Comparison of ENCODE assay signal across 11 mouse cellular contexts in genomic region chr10:126934561-126934960, GRCm38 (mm10). TPM values are rescaled to one million over a fixed set of nuclear protein-coding genes. Genes with fewer than 3 reads are reported as not detected.
DNase-seq lines count a peak whose midpoint lies in the region; ATAC-seq and TF ChIP-seq lines count a peak whose summit lies in the region.
"Had no signal": no experiment of that assay in that cellular context is flagged by ENCODE, and none has a peak within 500 bp of the region (broad histone marks: within the 10 kb centered on the region; RNA-seq: fewer than 3 reads in every experiment).

No protein-coding gene starts in this region.

- DNase-seq in kidney, postnatal 4 days, result no peak
- no peak for DNase-seq in intestine, embryonic 14.5 days (ENCODE audit: low spot score)
- DNase-seq in testis, postnatal 10 days (ENCODE audit: low spot score), result no peak
- no peak for DNase-seq in thymus, postnatal 0 days (ENCODE audit: low spot score)
- DNase-seq: adrenal gland, postnatal 10 days; kidney, postnatal 36 days; liver, postnatal 0 days had no signal

- no peak for TF ChIP-seq POLR2A in small intestine, adult 2 months (IDR thresholded peaks at IDR 0.05; ENCODE audit: low read depth, low read length)

- no peak overlapping the region for H3K4me3 ChIP-seq in kidney, embryonic 14.5 days (ENCODE audit: low read length)
- no peak overlapping the region for H3K4me3 ChIP-seq in embryonic facial prominence, embryonic 12.5 days
- no peak overlapping the region for H3K4me3 ChIP-seq in intestine, embryonic 14.5 days (ENCODE audit: low read depth, low read length)
- H3K4me3 ChIP-seq in small intestine, adult 2 months (ENCODE audit: low read depth, low read length), result peak overlapping the region; percentile 56
- H3K4me3 ChIP-seq: forebrain, embryonic 13.5 days had no signal

- TF ChIP-seq CTCF in small intestine, adult 2 months (IDR thresholded peaks at IDR 0.05; ENCODE audit: extremely low read depth, insufficient read length, insufficient replicate concordance, low read depth, low read length), result no peak

- H3K4me2 ChIP-seq in kidney, embryonic 14.5 days (replicated peaks; ENCODE audit: low read depth, low read length), result no peak overlapping the region
- no peak overlapping the region for H3K4me2 ChIP-seq in embryonic facial prominence, embryonic 12.5 days (replicated peaks)
- no peak overlapping the region for H3K4me2 ChIP-seq in intestine, embryonic 14.5 days (ENCODE audit: low read length)
- H3K4me2 ChIP-seq: forebrain, embryonic 13.5 days had no signal

- H3K36me3 ChIP-seq in kidney, embryonic 14.5 days (ENCODE audit: control insufficient read depth, insufficient read depth, low read length), result no peaks in the 10 kb centered on the region
- no peaks in the 10 kb centered on the region for H3K36me3 ChIP-seq in embryonic facial prominence, embryonic 12.5 days
- no peaks in the 10 kb centered on the region for H3K36me3 ChIP-seq in intestine, embryonic 14.5 days (ENCODE audit: control insufficient read depth, insufficient read depth, low read length)
- no peaks in the 10 kb centered on the region for H3K36me3 ChIP-seq in small intestine, adult 2 months (ENCODE audit: control insufficient read depth, insufficient read depth, low read length)

- H3K9me3 ChIP-seq in kidney, embryonic 14.5 days (ENCODE audit: control insufficient read depth, low read length), result peaks cover 3% of the 10 kb centered on the region; the same call in 1 of the 2 replicates
- 0 out of 2 replicates have a peak, but pooled peaks cover 5% of the 10 kb centered on the region for H3K9me3 ChIP-seq in embryonic facial prominence, embryonic 12.5 days
- peaks cover 9% of the 10 kb centered on the region; the same call in 1 of the 2 replicates for H3K9me3 ChIP-seq in intestine, embryonic 14.5 days (ENCODE audit: control insufficient read depth, low read length)

- WGBS in kidney, embryonic 14.5 days, result 90% methylated on average over 13 of the region's 13 CpGs
- WGBS in embryonic facial prominence, embryonic 12.5 days, result 75% methylated on average over 13 of the region's 13 CpGs
- WGBS in intestine, embryonic 14.5 days, result 77% methylated on average over 13 of the region's 13 CpGs
- 62% methylated on average over 13 of the region's 13 CpGs for WGBS in small intestine, adult 2 months

- H3K9ac ChIP-seq in kidney, embryonic 14.5 days (ENCODE audit: low read depth, low read length), result no peak overlapping the region
- no peak overlapping the region for H3K9ac ChIP-seq in embryonic facial prominence, embryonic 12.5 days
- H3K9ac ChIP-seq in intestine, embryonic 14.5 days (ENCODE audit: low read length), result no peak overlapping the region
- H3K9ac ChIP-seq: liver, postnatal 0 days had no signal

- no peaks in the 10 kb centered on the region for H3K27me3 ChIP-seq in kidney, embryonic 14.5 days (ENCODE audit: control insufficient read depth, insufficient read depth, low read length)
- no peaks in the 10 kb centered on the region for H3K27me3 ChIP-seq in embryonic facial prominence, embryonic 12.5 days
- no peaks in the 10 kb centered on the region for H3K27me3 ChIP-seq in intestine, embryonic 14.5 days (replicated peaks; ENCODE audit: control insufficient read depth, insufficient read depth, low read length)
- H3K27me3 ChIP-seq in small intestine, adult 2 months (ENCODE audit: control insufficient read depth, insufficient read depth, low read length), result no peaks in the 10 kb centered on the region
- H3K27me3 ChIP-seq: forebrain, embryonic 13.5 days had no signal

- 0 out of 2 replicates have a peak overlapping the region, but pooled peaks have one; percentile 91 for H3K27ac ChIP-seq in kidney, embryonic 14.5 days (ENCODE audit: low read depth, low read length)
- peak overlapping the region; percentile 91 for H3K27ac ChIP-seq in embryonic facial prominence, embryonic 12.5 days
- peak overlapping the region; percentile 91 for H3K27ac ChIP-seq in intestine, embryonic 14.5 days (ENCODE audit: low read depth)
- H3K27ac ChIP-seq in small intestine, adult 2 months (ENCODE audit: insufficient read depth, low read depth, low read length), result peak overlapping the region; percentile 93

- H3K4me1 ChIP-seq in kidney, embryonic 14.5 days (ENCODE audit: control insufficient read depth, insufficient read depth, low read length), result peaks cover 41% of the 10 kb centered on the region
- H3K4me1 ChIP-seq in embryonic facial prominence, embryonic 12.5 days, result peaks cover 43% of the 10 kb centered on the region
- H3K4me1 ChIP-seq in intestine, embryonic 14.5 days (replicated peaks; ENCODE audit: control insufficient read depth, insufficient read depth, low read length), result peaks cover 47% of the 10 kb centered on the region
- peaks cover 17% of the 10 kb centered on the region for H3K4me1 ChIP-seq in small intestine, adult 2 months (ENCODE audit: control insufficient read depth, insufficient read depth, insufficient read length, low read length)

- ATAC-seq in kidney, embryonic 14.5 days (ENCODE audit: low FRiP score, low TSS enrichment), result no peak
- ATAC-seq in embryonic facial prominence, embryonic 12.5 days (ENCODE audit: insufficient number of reproducible peaks, insufficient read depth, low FRiP score, low TSS enrichment), result no peak
- ATAC-seq in intestine, embryonic 14.5 days (replicated peaks; ENCODE audit: low FRiP score, low TSS enrichment, low read depth), result no peak
- ATAC-seq: forebrain, embryonic 13.5 days; liver, postnatal 0 days had no signal

RNA-seq across cellular contexts. Expression of gene Atp23, which starts 33.4 kb away (rescaled TPM):
- 22.7 and 26.8 TPM in 2 replicates for polyA plus RNA-seq in kidney, embryonic 14.5 days (2014; fragmentation: Nextera tagmentation; extraction: Ambion mirVana)
- polyA plus RNA-seq in embryonic facial prominence, embryonic 12.5 days (2016; fragmentation: Nextera tagmentation; extraction: Ambion mirVana), result 21.8 and 23.9 TPM in 2 replicates
- 21.8 and 22.9 TPM in 2 replicates for polyA plus RNA-seq in intestine, embryonic 14.5 days (2014; fragmentation: Nextera tagmentation; extraction: Ambion mirVana)
- 3.6 and 6.3 TPM in 2 replicates for polyA plus RNA-seq in small intestine, adult 2 months (2012; rRNA removed)
- 15.8 and 17.5 TPM in 2 replicates for polyA plus RNA-seq in thymus, postnatal 0 days (2015; fragmentation: Nextera tagmentation; extraction: Ambion mirVana)

RNA-seq across cellular contexts. Expression of gene Ctdsp2, which starts 44.0 kb away (rescaled TPM):
- 81.1 and 112 TPM in 2 replicates for polyA plus RNA-seq in kidney, embryonic 14.5 days (2014; fragmentation: Nextera tagmentation; extraction: Ambion mirVana)
- polyA plus RNA-seq in embryonic facial prominence, embryonic 12.5 days (2016; fragmentation: Nextera tagmentation; extraction: Ambion mirVana), result 85.1 and 91.0 TPM in 2 replicates
- polyA plus RNA-seq in intestine, embryonic 14.5 days (2014; fragmentation: Nextera tagmentation; extraction: Ambion mirVana), result 99.2 and 101 TPM in 2 replicates
- polyA plus RNA-seq in small intestine, adult 2 months (2012; rRNA removed), result 43.9 and 118 TPM in 2 replicates
- 30.3 and 34.3 TPM in 2 replicates for polyA plus RNA-seq in thymus, postnatal 0 days (2015; fragmentation: Nextera tagmentation; extraction: Ambion mirVana)
